Mouse (Mus musculus) inflammation-experienced regulatory T-cells, adult 6 months (primary cell): ENCODE results near the gene Gpr35. TPM values are rescaled to one million over a fixed set of nuclear protein-coding genes. Genes with fewer than 3 reads are reported as not detected.
A peak's percentile ranks its signal among the peaks of the same experiment; 100 is the strongest.
"Not testable (repeated sequence)": the region's sequence is repeated elsewhere in the genome, so short reads cannot be mapped to it uniquely, and the experiment has no call there.

Source experiments
- ATAC-seq: one replicate; pipeline ENCODE4 v1.8.0; 2017
- polyA plus RNA-seq, 3 experiments: library from polyadenylated mRNA; unstranded; fragments of 100-300 nt; shearing (Covaris generic); gene quantifications; one replicate each; pipeline ENCODE4 v1.2.1; 2017

The Gpr35 gene
- polyA plus RNA-seq, 3 experiments from 2014 or later = 0.23 to 1.8 (median 1.7) TPM

DNA sequence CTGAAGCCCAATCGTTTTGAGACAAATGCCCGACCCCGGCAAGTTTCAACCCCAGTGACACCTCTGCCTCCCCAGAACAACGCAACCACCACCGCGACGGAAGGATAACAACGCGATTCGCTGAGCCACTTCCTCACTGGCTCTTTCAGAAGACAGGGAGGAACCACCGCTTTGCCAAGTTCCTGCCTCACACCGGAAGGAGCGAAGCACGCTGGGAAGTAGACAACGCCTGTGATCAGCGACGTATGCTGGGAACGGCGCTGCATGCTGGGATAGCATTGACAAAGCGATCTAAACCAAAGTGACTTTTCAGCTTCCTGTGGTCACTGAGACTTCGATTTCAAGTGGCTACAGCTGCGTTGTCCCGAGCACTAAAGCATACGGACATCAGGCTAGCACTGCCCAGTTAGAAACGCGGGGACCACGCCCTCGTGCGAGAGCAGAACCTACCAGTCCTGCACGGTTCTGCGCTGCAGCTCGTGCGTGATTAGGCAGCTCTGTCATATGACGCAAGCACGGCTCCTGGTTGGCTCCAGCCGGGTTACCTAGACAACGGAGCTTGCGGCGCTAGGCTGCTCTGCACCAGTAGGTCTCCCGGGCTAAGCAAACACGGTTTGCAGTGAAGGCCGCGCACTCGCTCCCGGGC is 16.4 kb upstream of the Gpr35 start, which contains the start of gene Capn10:
TSS of gene Capn10 (plus strand) at position 195 of the 646 bp plus-strand sequence.
- ATAC-seq = peak; percentile 93

DNA sequence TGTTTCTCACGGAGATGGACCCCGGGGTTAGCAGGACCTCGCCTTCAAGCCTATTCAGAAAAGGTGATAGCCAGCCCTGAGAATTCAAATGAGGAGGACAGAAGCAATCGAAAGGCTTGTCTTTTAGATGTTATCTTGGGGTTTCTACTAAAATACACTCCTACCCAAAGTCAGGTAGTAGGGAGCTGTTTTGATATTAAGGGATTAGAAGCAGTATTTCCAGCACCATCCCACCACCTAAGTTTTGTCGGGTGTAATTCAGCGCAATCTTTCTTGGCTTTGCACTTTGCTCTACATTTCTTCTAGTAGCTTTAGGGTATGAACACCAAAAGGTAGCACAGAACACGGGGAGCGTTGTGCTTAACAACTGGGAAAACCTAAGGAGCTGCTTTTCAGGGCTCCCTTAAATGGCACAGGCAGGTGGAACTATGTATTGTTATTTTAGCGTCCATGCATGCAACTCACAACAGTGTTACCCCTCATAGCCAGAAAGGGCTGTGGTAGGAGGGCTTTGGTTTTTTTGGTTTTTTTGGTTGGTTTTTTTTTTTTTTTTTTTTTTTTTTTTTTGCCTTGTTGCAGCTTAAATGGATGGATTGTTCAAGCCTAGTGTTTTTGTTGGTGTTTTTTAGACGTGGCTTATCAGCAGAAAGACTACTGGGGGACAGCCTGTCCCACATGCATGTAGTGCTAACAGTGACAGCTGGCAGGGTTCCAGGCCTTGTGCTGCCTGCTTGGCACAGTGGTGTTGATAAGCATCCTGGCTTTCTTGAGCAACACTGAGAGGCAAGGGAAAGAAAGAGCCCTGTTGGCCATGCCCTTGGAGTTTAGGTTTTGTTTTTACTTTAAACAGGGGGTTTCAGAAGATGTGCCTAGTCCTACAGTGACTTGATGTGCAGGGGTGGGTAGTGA is 15.4 kb upstream of the Gpr35 start:
- no peak for ATAC-seq

- ATAC-seq = no peak
These were observed 14.7 kb upstream of the Gpr35 start for GRCm38 (mm10) chr1:92935977-92936376.

- ATAC-seq = no peak
These were observed 14.2 kb upstream of the Gpr35 start for GRCm38 (mm10) chr1:92936467-92936866.

DNA sequence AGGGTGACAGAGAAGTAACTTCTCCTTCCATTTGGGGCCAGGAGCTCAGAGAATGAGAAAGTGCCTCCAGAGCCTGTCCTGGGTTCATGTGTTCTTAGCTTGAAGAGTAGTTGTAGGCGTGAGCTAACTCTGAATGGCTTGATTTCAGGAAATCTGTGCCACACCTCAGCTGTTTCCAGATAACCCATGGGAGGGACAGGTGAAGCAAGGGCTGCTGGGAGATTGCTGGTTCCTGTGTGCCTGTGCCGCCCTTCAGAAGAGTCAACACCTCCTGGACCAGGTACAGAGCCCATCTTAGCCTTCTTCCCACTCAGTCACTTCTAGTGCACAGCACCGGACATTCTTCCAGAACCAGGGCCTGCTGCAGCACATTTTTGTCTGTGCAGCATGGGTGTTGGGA is 12.9 kb upstream of the Gpr35 start:
- ATAC-seq = no peak

- no peak for ATAC-seq
These were observed 10.9 kb upstream of the Gpr35 start for GRCm38 (mm10) chr1:92939746-92940145.

DNA sequence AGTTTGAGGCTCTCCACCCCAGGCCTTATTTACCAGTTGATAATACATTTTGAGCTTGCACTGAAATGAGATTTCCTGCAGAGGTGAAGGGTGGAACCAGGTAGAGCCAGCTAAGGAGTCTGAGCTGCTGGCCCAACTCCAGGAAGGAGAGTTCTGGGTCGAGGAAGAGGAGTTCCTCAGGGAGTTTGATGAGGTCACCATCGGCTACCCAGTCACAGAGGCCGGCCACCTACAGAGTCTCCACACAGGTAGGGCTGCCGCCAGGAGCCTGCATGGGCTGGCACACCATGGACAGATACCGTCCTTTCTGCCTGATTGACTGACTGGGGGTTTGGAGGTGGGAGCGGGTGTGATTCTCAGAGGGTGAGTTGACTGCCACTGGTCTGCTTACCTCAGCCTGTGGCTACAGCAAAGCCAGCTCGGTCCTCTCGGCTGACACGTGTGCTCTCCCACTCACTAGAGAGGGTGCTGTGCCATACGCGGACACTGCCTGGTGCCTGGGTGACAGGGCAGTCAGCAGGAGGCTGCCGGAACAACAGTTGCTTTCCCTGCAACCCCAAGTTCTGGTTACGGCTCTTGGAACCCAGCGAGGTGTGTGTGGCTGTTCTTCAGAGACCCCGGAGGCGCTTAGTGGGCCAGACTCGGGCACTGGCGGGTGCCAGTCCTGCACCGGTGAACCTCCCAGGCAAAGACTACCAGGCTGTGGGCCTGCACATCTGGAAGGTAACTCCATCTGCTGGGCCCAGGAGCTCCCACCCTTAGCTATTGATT is 7.3 kb upstream of the Gpr35 start:
- ATAC-seq = no peak

GRCm38 (mm10) chr1:92947966-92948365 is 2.7 kb upstream of the Gpr35 start:
- ATAC-seq = no peak

DNA sequence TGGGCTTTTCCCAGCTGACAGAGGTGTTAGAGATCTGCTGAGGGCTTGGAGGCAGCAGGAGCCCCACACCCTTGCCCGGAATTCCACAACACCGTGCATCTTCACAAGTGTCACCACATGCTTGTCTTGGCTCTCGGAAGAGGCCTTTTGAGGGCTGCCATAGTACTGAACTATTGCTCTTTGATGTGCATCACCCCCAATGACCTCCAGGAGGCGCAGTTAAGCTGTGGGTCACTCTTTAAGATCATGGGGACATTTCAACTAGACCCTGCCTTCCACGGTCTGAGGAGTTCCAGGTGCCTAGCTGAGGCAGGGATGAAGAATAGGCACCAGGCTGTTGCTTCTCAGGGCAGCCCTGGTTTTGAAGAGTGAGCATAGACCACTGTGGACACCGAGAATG is 1.2 kb upstream of the Gpr35 start:
- ATAC-seq = no peak

DNA sequence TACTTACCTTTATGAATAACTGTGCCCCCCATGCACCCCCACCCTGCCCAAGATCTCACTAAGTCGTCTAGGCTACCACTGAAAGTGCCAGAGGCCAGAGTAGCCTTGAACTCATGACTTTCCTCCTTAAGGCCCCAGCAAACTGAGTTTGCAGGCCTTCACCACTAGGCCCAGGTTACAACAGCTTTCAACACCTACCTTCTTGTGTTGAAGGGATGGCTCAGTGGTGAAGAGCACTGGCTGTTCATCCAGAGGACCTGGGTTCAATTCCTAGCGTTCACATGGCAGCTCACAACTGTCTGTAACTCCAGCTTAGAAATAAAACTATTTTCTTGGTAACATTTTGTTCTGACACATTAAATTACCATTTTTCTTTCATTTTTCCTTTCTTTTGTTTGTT is 3.0 kb downstream of the Gpr35 start:
- no peak for ATAC-seq

- not testable (repeated sequence) for ATAC-seq
These were observed 6.1 kb downstream of the Gpr35 start for GRCm38 (mm10) chr1:92956571-92957335.

- ATAC-seq = no peak
These were observed 8.3 kb downstream of the Gpr35 start for GRCm38 (mm10) chr1:92958999-92959398.

GRCm38 (mm10) chr1:92970791-92971190 is 20.1 kb downstream of the Gpr35 start:
- ATAC-seq = not testable (repeated sequence)

GRCm38 (mm10) chr1:92971879-92972795 is 21.5 kb downstream of the Gpr35 start:
- ATAC-seq = peak; percentile 54

- peak; percentile 46 for ATAC-seq
These were observed 22.2 kb downstream of the Gpr35 start for GRCm38 (mm10) chr1:92972854-92973253.

- ATAC-seq = no peak
These were observed 25.5 kb downstream of the Gpr35 start for GRCm38 (mm10) chr1:92976141-92976566.

GRCm38 (mm10) chr1:92978645-92979044 is 28.0 kb downstream of the Gpr35 start:
- ATAC-seq = no peak

GRCm38 (mm10) chr1:92979073-92979602 is 28.5 kb downstream of the Gpr35 start:
- no peak for ATAC-seq

- ATAC-seq = no peak
These were observed 30.6 kb downstream of the Gpr35 start for GRCm38 (mm10) chr1:92981056-92981845.
